Mouse (Mus musculus): ENCODE measurements around the gene Slc35e3.

Gene Slc35e3

GRCm38 (mm10) chr10:117776281-117777102 is 30.3 kb upstream of the Slc35e3 start:
- no peak for DNase-seq (ENCODE audit: low spot score)

DNA sequence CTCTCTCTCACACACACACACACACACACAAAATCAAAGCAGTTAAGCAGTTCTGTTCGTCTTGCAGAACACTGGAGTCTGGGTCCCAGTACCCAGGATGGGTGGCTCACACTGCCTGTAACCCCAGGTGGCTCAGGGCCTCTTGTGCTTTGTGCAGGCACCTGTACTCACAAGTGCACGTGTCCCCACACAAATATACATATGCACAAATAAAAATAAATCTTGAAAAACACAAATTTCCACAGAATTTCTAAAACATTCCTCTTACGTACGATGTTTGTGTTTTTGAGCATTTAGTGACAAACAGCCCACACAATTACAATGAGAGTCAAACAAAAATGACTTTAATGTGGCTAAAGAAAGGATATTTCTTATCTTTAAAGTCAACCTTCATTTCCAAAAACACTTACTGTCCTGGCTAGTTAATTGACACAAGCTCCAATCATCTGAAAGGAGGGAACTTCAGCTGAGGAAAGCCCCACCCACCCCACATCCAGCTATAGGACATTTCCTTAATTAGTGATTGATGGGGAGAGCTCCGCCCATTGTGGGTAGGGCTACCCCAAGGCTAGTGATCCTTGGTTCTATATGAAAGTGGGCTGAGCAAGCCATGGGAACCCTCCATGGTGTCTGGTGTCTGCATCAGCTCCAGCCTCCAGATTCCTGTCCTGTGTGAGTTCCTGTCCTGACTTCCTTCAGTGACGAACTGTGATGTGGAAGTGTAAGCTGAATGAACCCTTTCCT is 29.4 kb upstream of the Slc35e3 start:
- no peak for DNase-seq (ENCODE audit: low spot score)

- DNase-seq (ENCODE audit: low spot score), result no peak
These were observed 28.6 kb upstream of the Slc35e3 start for GRCm38 (mm10) chr10:117774817-117775120.

DNA sequence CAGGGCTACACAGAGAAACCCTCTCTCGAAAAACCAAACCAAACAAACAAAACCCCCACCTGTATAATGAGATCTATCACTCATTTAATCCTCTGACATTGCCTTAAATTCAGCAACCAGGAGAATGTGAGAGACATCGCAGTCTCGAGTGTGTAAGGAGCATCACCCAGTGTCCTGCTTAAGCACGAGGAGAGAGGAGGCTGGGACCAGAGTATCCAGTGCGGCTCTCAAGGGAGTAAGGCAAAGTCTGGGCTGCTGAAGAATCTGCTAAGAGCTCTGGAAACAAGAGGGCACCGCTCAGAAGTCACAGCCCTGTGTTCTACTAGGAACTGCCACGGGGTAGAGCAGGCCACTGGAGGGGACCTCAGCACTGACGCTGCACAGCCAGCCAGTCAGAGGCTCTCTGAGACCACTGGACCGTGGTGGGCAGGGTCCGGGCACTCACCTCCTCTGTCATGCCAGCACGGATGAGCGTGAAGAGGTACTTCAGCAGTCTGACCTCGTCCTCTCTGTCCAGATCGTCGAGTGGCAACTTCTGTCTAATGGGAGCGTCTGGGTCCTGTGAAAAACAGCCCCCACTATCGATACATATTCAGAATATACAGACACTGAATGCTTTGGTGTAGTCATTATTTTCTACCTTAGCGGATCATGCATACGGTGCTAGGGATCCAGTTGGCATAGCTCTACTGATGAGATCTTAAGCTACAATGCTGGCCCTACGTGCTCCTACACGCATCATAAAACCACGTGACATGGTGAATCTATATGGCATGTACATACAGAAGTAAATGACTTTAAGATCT is 28.0 kb upstream of the Slc35e3 start:
- no peak for DNase-seq (ENCODE audit: low spot score)

DNA sequence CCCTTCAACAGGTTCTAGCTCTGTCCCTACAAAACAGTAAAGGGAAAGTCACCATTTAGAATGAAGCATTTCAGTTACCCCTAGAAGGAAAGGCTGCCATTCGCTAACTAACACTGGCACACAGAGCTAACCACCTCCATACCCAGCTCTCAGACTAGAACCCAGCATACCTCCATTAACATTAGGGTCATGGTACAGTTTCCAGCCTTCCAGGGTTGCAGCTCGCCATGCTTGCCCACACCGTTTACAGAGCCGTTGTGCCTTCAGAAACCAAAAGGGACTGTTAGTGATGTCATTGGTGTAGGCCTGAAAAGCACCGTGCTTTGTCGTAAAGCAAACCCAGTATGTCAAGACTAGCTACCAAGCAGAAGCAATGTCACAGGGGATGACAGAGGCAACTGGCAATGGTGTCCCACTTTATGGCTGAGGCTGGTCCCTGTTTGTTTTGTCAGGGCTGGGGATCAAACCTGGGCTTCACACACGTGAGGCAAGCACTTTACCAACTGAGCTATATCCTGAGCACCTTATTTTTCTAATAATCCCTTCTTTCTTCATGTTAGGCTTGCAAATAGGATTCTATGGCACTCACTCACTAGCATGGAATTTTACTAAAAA is 27.0 kb upstream of the Slc35e3 start:
- DNase-seq (ENCODE audit: low spot score), result no peak

DNA sequence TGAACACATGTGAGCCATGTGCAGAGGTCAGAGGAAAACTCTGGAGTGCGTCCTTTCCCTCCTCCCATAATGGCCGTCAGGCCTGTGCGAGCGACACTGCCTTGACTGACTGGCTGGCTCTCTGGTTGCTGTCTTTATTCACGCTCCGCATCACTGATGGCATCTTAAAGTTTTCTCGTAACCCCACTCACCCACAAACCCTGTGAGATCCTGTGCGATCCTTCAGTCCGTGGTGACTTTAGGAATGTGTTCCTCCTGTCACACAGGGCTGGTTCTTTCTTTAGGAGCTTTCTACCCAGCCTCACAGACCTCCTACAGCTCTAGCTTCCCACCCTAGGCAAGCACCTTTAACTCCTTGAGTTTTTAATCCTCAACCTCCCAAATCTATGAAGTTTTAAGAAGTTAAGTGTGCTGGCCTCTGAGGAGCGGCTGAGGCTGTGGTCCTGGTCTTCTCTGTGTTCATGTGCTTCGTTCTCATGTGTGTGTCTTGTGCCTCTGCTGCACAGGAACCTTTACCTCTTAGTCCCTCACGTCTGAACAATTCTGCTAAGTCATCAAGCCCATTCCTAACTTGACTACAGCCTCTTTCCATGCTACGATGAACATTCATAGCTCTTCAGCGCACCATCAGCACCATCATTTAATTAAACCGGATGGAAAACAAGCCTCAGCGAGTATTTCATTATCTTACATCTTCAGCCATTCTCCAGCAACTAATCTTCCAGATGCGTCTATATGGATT is 26.4 kb upstream of the Slc35e3 start:
- DNase-seq (ENCODE audit: low spot score), result no peak

- DNase-seq (ENCODE audit: low spot score), result no peak
These were observed 25.0 kb upstream of the Slc35e3 start for GRCm38 (mm10) chr10:117771131-117771510.

DNA sequence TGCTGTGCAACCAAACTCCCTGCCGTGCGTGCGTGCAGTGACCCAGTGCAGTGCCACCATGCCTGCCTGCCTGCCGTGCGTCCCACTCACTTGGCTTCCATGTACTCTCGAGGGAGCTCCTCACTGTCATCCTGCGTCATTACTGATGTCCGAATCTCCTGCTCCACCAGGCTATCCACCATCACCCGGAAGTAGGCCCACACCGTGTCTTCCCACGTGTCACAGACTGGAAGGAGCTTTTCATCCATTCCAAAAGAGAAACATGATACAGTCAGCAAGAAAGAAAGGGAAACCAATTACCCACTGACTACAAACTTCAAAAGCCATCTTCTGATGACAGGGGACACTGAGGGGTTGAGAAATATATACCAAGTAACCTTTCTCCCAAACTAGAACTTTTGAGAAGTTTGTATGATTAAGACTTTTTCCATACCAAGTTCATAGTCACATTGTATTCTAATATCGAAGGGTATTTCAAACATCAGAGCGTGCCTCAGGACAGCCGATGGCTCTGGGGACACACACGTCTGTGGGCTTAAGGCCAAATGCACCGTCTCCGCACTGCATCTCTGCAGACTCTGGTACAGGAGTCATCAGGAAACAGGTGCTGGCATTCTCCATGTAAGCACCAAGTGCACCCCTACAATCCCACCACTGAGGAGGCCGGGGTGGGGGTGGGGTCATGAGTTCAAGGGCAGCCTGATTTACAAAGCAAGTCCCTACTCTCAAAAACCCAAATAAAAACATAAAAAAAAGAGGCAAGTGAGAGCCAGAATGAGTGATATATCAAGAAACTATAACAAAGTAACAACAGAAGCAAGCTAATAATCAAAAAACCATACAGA is 24.3 kb upstream of the Slc35e3 start:
- DNase-seq (ENCODE audit: low spot score), result no peak

GRCm38 (mm10) chr10:117769541-117770285 is 23.5 kb upstream of the Slc35e3 start:
- no peak for DNase-seq (ENCODE audit: low spot score)

DNA sequence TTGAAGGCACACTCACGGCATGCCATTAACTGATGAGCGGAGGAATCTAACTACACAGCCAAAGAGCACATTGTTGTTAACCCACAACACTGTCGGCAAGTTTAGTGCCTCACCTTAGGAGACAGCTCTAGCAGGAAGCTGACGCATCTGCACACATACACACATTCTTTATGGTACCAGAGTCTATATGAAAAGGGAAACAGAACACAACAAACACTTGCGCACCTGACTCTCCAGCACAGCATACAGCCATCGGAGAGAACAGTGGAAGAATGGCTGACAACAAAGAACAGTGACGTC is 21.9 kb upstream of the Slc35e3 start:
- DNase-seq (ENCODE audit: low spot score), result no peak

- DNase-seq (ENCODE audit: low spot score), result no peak
These were observed 21.3 kb upstream of the Slc35e3 start for GRCm38 (mm10) chr10:117767286-117768140.

DNA sequence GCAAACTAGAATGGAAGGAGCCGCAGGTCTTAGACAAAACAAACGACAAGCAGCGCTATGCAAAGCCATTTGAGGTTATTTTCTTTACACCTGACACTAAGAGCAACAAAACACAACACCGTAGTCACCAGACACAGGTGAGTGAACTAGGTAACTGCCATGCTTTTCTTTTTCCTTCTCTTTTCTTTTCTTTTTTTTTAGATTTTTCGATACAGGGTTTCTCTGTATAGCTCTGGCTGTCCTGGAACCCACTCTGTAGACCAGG is 20.7 kb upstream of the Slc35e3 start:
- no peak for DNase-seq (ENCODE audit: low spot score)

DNA sequence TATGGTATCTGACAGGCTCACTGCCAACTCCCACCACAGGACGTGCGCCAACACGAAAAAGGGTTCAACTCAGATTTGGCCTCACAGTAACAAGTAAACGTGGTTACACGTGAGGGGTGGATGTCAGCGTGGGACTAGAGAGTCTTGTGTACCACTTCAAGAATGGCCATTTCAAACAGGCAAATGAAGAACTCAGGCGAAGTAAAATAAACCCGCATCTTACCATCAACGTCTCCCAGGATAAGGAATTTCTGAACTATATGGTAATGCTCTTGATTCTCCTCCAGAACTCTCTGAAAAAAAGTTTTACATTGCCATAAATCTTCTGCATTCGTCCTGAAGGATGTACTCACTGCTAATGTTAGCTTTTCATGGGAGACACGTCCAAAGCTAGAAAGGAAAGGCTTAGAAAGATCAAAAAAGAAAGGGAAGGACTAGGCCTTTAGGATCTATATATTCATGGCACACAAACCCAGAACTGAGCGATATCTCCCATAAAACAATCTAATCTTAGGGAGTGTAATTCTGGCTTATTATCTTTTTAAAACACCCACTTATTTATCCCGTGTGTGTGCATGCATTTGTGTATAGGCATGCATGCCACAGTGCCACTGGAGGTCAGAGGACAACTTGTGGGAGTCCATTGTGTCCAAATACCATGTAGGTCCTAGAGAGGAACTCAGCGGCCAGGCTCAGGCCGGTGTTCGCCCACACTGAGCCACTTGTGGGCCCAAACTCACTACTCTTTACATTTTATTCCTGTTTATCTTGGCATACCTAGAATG is 20.1 kb upstream of the Slc35e3 start:
- no peak for DNase-seq (ENCODE audit: low spot score)

DNA sequence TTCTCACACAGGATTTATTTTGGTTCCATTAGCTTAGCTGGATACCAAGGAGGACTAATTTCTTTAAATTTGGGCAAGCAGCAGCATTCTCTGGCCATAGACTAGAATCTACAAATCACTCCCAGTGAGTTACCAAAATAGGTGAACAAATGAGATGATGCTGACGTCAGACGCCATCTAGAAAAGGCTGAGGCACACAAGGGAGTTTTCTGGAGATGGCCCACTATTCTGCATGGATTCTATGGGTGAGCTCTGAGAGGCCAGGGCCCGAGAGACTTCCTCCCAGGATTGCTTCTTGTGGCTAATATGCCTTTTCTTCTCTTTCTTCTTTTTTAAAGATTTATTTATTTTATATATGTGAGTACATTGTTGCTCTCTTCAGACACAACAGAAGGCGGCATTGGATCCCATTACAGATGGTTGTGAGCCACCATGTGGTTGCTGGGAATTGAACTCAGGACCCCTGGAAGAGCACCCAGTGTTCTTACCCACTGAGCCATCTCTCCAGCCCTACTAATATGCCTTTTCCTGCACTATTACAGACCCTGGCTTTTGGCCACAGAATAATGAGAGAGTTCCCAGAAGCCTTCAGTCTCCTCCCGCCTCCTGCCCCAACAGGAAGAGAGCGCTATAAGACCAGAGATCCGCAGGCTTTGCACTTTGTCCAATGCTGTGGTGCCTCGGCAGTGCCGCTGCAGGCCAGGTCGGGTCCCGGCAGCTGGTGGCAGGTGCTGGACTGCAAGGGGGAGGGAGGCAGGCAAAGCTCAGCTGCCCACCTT is 19.1 kb upstream of the Slc35e3 start:
- no peak for DNase-seq (ENCODE audit: low spot score)

DNA sequence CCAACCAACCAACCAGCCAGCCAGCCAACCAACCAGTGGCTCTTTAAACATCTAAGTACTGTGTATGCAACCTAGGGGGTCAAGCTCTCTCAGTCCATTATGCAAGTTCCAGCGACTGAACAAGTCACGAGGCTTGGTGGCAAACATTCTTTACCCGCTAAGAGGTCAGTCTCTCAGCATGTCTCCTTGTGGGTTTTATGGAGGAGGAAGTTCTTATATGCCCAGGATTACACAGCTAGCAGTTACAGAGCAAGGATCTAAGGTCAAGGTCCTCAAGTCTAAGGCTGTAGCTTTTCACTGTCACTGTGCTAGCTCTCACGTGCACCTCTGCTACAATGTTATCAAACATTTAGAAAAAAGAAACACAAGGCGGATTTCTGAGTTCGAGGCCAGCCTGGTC is 18.4 kb upstream of the Slc35e3 start:
- DNase-seq (ENCODE audit: low spot score), result no peak

GRCm38 (mm10) chr10:117763588-117764190 is 17.5 kb upstream of the Slc35e3 start:
- no peak for DNase-seq (ENCODE audit: low spot score)

DNA sequence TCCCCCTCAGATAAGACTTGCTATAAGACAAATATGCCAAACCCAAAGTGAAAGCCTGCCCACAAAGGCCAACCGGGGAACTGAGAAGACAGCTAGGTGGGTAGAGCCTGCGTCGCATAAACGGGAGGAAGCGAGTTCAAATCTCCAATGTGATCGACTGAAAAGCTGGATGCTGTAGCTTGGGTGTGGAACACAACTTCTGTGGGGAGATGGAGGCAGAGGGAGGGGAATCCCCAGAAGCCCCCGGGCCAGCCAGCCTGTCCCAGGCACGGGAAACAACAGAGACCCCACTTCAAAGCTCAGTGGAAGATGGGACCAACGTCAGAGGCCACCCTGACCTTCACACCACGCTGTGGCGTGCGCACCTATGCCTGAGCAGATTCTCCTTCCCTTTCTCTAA is 16.8 kb upstream of the Slc35e3 start:
- no peak for DNase-seq (ENCODE audit: low spot score)
